Mouse (Mus musculus) forebrain, embryonic 10.5 days (tissue): ENCODE data around the gene Dapk2. TPM values are rescaled to one million over a fixed set of nuclear protein-coding genes. Genes with fewer than 3 reads are reported as not detected.

ENCODE experiments used
- DNase-seq: peaks from one replicate; pipeline ENCODE4 v3.0.0-alpha.2; 2017; ENCODE audit warnings: low spot score; ENCODE audit errors: extremely low spot score
- H3K27ac ChIP-seq: fragments of 300-500 bp; sonication (generic); 2 replicates; pipeline ENCODE4 v1.5.1; 2016; ENCODE audit warnings: mild to moderate bottlenecking
- H3K27me3 ChIP-seq: fragments of 300-500 bp; sonication (generic); 2 replicates; pipeline ENCODE4 v1.6.1; 2016; ENCODE audit warnings: mild to moderate bottlenecking; ENCODE audit not compliant: poor library complexity, severe bottlenecking
- H3K36me3 ChIP-seq: fragments of 300-500 bp; sonication (generic); replicated peaks from 2 replicates; pipeline ENCODE4 v1.6.1; 2016; ENCODE audit warnings: mild to moderate bottlenecking, moderate library complexity
- H3K4me1 ChIP-seq: fragments of 300-500 bp; sonication (generic); 2 replicates; pipeline ENCODE4 v1.6.1; 2016
- H3K4me3 ChIP-seq: fragments of 300-500 bp; sonication (generic); 2 replicates; pipeline ENCODE4 v1.5.1; 2016; ENCODE audit warnings: mild to moderate bottlenecking, moderate library complexity
- H3K9me3 ChIP-seq: fragments of 300-500 bp; sonication (generic); 2 replicates; pipeline ENCODE4 v1.6.1; 2016; ENCODE audit warnings: mild to moderate bottlenecking, moderate library complexity
- WGBS: fragments of 180-500 bp; shearing (Covaris S2); methylation state at CpG from one replicate; pipeline ENCODE4 v1.1.7; 2016; 5-methylcytosine and 5-hydroxymethylcytosine counted together
- polyA plus RNA-seq: library from polyadenylated mRNA; unstranded; fragments of >200 nt; fragmentation: Nextera tagmentation; extraction: Ambion mirVana; gene quantifications from 2 replicates; pipeline ENCODE4 v1.2.1, GENCODE M21; 2016

Dapk2 gene
- polyA plus RNA-seq, 1 experiment from 2014 or later, result 8.9 TPM

DNA sequence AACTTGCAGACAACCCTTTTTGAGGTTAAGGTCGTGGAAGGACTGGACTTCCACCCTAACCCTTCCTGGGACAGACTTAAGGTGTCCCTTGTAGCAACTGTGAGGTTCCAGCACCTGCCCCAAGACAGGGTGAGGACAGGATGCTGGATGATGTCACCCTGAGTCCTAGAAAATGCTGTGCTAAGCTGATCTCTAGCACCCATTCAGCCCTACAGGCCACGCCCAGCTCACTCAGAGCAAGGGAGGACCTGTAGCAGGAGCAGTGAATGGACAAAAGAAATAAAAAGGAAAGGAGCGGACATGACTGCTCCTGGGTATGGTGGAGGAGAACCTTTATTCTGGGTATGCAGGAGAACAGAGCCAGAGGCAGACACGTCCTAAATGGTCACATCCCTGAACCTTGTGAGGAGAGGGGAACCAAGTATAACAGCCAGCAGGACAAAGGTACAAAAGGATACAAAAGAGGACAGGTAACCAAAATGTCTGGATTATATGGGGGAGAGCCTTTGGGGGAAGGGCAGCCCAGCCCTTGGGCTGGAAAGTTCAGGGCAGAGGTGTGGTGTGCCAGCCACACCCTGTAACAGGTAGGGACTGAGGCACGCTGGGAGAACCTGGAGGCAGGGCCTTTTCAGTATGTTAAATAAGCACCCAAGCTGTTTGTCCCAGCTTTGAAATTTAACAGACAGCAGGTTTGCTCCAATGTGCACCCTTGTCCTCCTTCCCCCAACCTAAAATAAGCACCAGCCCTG, 67.9 kb downstream of the Dapk2 start:
- Histone ChIP-seq H3K27me3 (no peaks in the 10 kb centered on the region), H3K4me1 (peaks cover 3% of the 10 kb centered on the region; the same call in 1 of the 2 replicates), H3K36me3 (no peaks in the 10 kb centered on the region), H3K27ac (no peak overlapping the region), H3K4me3 (no peak overlapping the region), H3K9me3 (no peaks in the 10 kb centered on the region)
- DNase-seq, result no peak
- 70% methylated on average over 5 of the region's 5 CpGs for WGBS

- no peak for DNase-seq
- 53% methylated on average over 2 of the region's 2 CpGs for WGBS
- Histone ChIP-seq H3K27ac (no peak overlapping the region), H3K4me3 (no peak overlapping the region), H3K36me3 (no peaks in the 10 kb centered on the region), H3K27me3 (no peaks in the 10 kb centered on the region), H3K9me3 (no peaks in the 10 kb centered on the region), H3K4me1 (peaks cover 9% of the 10 kb centered on the region; the same call in 1 of the 2 replicates)
Measured at GRCm38 (mm10) chr9:66228456-66229151, 70.6 kb downstream of the Dapk2 start.

GRCm38 (mm10) chr9:66231820-66232479, 73.9 kb downstream of the Dapk2 start:
- H3K9me3 ChIP-seq, result no peaks in the 10 kb centered on the region
- WGBS, result 77% methylated on average over 7 of the region's 7 CpGs

GRCm38 (mm10) chr9:66236615-66237014, 78.6 kb downstream of the Dapk2 start:
- H3K4me3 ChIP-seq, result no peak overlapping the region
- H3K27me3 ChIP-seq, result no peaks in the 10 kb centered on the region
- WGBS, result 76% methylated on average over 2 of the region's 2 CpGs
- peaks cover 22% of the 10 kb centered on the region for H3K4me1 ChIP-seq
- no peak overlapping the region for H3K27ac ChIP-seq
- no peaks in the 10 kb centered on the region for H3K9me3 ChIP-seq
- 0 out of 2 replicates have a peak, but pooled peaks cover 4% of the 10 kb centered on the region for H3K36me3 ChIP-seq
- no peak for DNase-seq

More at GRCm38 (mm10) chr9:66231820-66232479, 73.9 kb downstream of the Dapk2 start:
- Histone ChIP-seq H3K4me1 (peaks cover 9% of the 10 kb centered on the region), H3K27me3 (no peaks in the 10 kb centered on the region), H3K4me3 (no peak overlapping the region), H3K27ac (no peak overlapping the region), H3K36me3 (0 out of 2 replicates have a peak, but pooled peaks cover 4% of the 10 kb centered on the region)
- no peak for DNase-seq

DNA sequence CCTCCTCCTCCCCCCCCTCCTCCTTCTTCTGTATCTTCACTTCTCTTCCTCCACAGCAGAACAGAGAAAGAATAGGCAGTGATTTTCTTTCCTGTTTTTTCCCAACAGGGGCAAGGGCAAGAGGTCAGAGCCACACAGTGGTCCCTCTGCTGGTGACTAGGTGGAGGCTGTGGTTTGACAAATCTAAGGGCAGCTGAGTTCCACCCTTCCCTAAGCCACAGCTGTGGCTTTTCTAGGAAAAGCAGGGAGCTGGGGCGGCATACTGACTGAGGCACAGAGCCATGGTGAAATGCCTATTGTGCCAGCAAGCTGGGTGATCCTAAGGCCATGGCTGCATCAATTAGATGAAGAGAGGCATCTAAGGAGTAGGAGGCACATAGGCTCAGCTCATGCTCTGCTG, 79.7 kb downstream of the Dapk2 start:
- WGBS, result 67% methylated on average over 1 of the region's 1 CpGs

GRCm38 (mm10) chr9:66239173-66239572, 81.2 kb downstream of the Dapk2 start:
- Histone ChIP-seq H3K4me3 (no peak overlapping the region), H3K4me1 (peaks cover 19% of the 10 kb centered on the region), H3K9me3 (no peaks in the 10 kb centered on the region), H3K27me3 (no peaks in the 10 kb centered on the region), H3K36me3 (0 out of 2 replicates have a peak, but pooled peaks cover 4% of the 10 kb centered on the region), H3K27ac (no peak overlapping the region)
- DNase-seq, result no peak
- 84% methylated on average over 7 of the region's 7 CpGs for whole genome bisulfite sequencing

More for the DNA sequence above, 79.7 kb downstream of the Dapk2 start:
- peak overlapping the region; percentile 44; the same call in 1 of the 2 replicates for H3K27ac ChIP-seq
- H3K9me3 ChIP-seq, result no peaks in the 10 kb centered on the region
- H3K36me3 ChIP-seq, result 0 out of 2 replicates have a peak, but pooled peaks cover 4% of the 10 kb centered on the region
- H3K4me3 ChIP-seq, result no peak overlapping the region
- no peak for DNase-seq
- peaks cover 19% of the 10 kb centered on the region for H3K4me1 ChIP-seq
- no peaks in the 10 kb centered on the region for H3K27me3 ChIP-seq

DNA sequence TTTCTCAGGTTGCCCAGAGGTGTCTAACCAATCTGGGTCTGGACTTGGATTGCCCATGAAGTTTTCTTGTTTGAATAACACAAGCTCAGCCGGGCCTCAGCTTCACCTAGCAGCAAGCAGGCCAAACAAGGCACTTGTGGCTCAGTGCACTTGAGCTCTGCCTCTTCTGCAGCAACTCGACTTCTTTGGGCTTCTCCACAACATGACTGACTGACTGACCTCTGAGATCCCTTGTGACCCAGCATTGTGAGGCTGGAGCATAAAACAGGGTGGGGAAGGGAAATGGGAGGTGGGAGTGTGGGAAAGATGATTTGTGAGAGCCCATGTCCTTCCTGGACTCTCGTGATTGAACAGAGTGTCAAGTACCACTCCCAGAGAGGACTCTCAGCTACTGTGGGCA, 81.7 kb downstream of the Dapk2 start:
- no peak for DNase-seq
- Histone ChIP-seq H3K9me3 (no peaks in the 10 kb centered on the region), H3K36me3 (0 out of 2 replicates have a peak, but pooled peaks cover 4% of the 10 kb centered on the region), H3K4me1 (peaks cover 19% of the 10 kb centered on the region), H3K4me3 (no peak overlapping the region), H3K27ac (no peak overlapping the region), H3K27me3 (no peaks in the 10 kb centered on the region)
- WGBS, result 89% methylated on average over 3 of the region's 3 CpGs

GRCm38 (mm10) chr9:66240493-66240892, 82.5 kb downstream of the Dapk2 start:
- no peak overlapping the region for H3K4me3 ChIP-seq
- 69% methylated on average over 4 of the region's 4 CpGs for WGBS
- H3K27me3 ChIP-seq, result no peaks in the 10 kb centered on the region
- no peaks in the 10 kb centered on the region for H3K9me3 ChIP-seq
- peaks cover 19% of the 10 kb centered on the region for H3K4me1 ChIP-seq
- DNase-seq, result no peak
- no peak overlapping the region; the same call in 1 of the 2 replicates for H3K27ac ChIP-seq
- H3K36me3 ChIP-seq, result no peaks in the 10 kb centered on the region

- H3K27ac ChIP-seq, result no peak overlapping the region; the same call in 1 of the 2 replicates
- no peak overlapping the region for H3K4me3 ChIP-seq
- no peaks in the 10 kb centered on the region for H3K36me3 ChIP-seq
- peak; percentile 25 for DNase-seq
- WGBS, result 59% methylated on average over 3 of the region's 3 CpGs
- no peaks in the 10 kb centered on the region for H3K27me3 ChIP-seq
- no peaks in the 10 kb centered on the region for H3K9me3 ChIP-seq
- peaks cover 22% of the 10 kb centered on the region for H3K4me1 ChIP-seq
Measured at GRCm38 (mm10) chr9:66240991-66241390, 83.0 kb downstream of the Dapk2 start.

DNA sequence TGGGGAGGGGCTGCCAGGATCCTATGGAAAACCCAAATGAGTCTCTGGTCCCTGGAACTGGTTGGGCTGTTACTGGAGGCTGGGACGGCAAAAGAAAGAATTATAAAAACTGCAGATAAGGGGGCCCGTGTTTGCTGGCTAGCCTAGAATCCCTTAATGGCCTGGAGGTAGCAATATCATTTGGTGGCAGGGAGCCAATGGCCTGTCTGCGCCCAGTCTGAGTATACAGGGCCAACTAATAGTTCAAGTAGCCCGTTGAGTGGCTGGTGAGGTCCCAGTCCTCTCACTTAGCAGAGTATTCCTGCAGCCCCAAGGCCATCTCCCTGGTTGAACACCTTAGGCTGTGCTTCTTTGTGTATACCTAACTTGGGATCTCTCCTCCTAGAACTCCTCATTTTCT, 83.7 kb downstream of the Dapk2 start:
- 83% methylated on average over 4 of the region's 4 CpGs for WGBS
- no peak overlapping the region for H3K27ac ChIP-seq
- no peaks in the 10 kb centered on the region for H3K36me3 ChIP-seq
- H3K4me3 ChIP-seq, result no peak overlapping the region
- peaks cover 23% of the 10 kb centered on the region for H3K4me1 ChIP-seq
- H3K27me3 ChIP-seq, result no peaks in the 10 kb centered on the region
- no peak for DNase-seq
- no peaks in the 10 kb centered on the region for H3K9me3 ChIP-seq

DNA sequence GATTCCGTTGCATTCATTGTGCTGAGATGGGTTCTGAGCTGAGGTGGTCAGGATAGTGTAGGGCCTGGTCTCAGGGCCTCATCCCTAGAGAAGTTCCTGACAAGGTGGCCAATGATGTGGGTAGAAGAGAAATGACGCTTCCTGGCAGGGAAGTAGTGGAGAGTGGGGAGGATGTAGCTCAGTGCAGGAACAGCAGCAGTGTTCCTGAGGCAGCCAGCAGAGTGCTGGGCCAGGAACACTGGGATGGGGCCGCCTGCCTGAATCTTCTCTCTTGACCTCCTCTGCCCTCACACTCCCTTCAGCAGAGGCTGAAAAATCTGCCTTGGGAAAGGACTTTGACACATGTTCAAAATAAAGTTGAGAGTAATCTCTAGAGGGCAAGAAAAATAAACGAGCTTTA, 85.2 kb downstream of the Dapk2 start:
- no peak for DNase-seq
- Histone ChIP-seq H3K27ac (no peak overlapping the region), H3K4me1 (peaks cover 19% of the 10 kb centered on the region), H3K27me3 (no peaks in the 10 kb centered on the region), H3K36me3 (no peaks in the 10 kb centered on the region), H3K4me3 (no peak overlapping the region), H3K9me3 (no peaks in the 10 kb centered on the region)
- 77% methylated on average over 4 of the region's 4 CpGs for WGBS

GRCm38 (mm10) chr9:66244079-66244478, 86.1 kb downstream of the Dapk2 start:
- Histone ChIP-seq H3K4me1 (peaks cover 17% of the 10 kb centered on the region), H3K27me3 (no peaks in the 10 kb centered on the region), H3K36me3 (no peaks in the 10 kb centered on the region), H3K4me3 (no peak overlapping the region), H3K27ac (no peak overlapping the region), H3K9me3 (no peaks in the 10 kb centered on the region)
- 93% methylated on average over 5 of the region's 5 CpGs for WGBS
- DNase-seq, result no peak
